20 mouse cellular contexts compared by ENCODE assay signal in genomic region chr3:155322322-155322721, GRCm38 (mm10).
"Had no signal": no experiment of that assay in that cellular context is flagged by ENCODE, and none has a peak within 500 bp of the region (broad histone marks: within the 10 kb centered on the region; RNA-seq: fewer than 3 reads in every experiment).

No protein-coding gene starts in this region.

- ATAC-seq: forebrain, embryonic 13.5 days; forebrain, embryonic 14.5 days; forebrain, embryonic 15.5 days; forebrain, embryonic 16.5 days; forebrain, postnatal 0 days had no signal

- DNase-seq: cerebellum, adult 9-10 months; cerebellum, adult 9-11 months; cerebellum, postnatal 10 days; cerebellum, postnatal 14 days; cerebellum, postnatal 25 days; cerebellum, postnatal 36 days; embryo, embryonic 11 days; forebrain, postnatal 0 days; gastrocnemius, adult 2 months; gastrocnemius, postnatal 10 days; gastrocnemius, postnatal 14 days; gastrocnemius, postnatal 25 days; gastrocnemius, postnatal 36 days; heart, adult 11 months; heart, adult 18-20 months; heart, adult 2 months had no signal
